Mouse (Mus musculus): ENCODE results near the gene Rbm6.

- TF ChIP-seq CTCF (IDR thresholded peaks at IDR 0.05; ENCODE audit: low read depth) (no peak), EP300 (IDR thresholded peaks at IDR 0.05; ENCODE audit: low read depth) (no peak)
These were observed 34.1 kb upstream of the Rbm6 start for GRCm38 (mm10) chr9:107906967-107907800.
